Mouse (Mus musculus): Measurements from ENCODE around the gene Hspb11. TPM values are rescaled to one million over a fixed set of nuclear protein-coding genes. Genes with fewer than 3 reads are reported as not detected.

Hspb11 gene
- polyA plus RNA-seq, 2 experiments from 2014 or later: 27.9 to 34.0 TPM

- ATAC-seq: no peak
These were observed 61.0 kb downstream of the Hspb11 start for GRCm38 (mm10) chr4:107314479-107314805.

GRCm38 (mm10) chr4:107318646-107319045 lies 65.3 kb downstream of the Hspb11 start:
- ATAC-seq: no peak

GRCm38 (mm10) chr4:107321041-107321440 lies 67.6 kb downstream of the Hspb11 start:
- no peak for ATAC-seq

- no peak for ATAC-seq
These were observed 69.7 kb downstream of the Hspb11 start for GRCm38 (mm10) chr4:107323113-107323512.

GRCm38 (mm10) chr4:107328530-107328929 lies 75.1 kb downstream of the Hspb11 start:
- ATAC-seq: no peak

Other genes starting within 250 kb of the Hspb11 start
- 10 to 100 TPM; 36.0 to 43.2 TPM for gene Mrpl37, start 186.7 kb upstream of the Hspb11 start, polyA plus RNA-seq (2017; shearing (Covaris generic))
- gene Cyb5rl, start 186.6 kb upstream of the Hspb11 start, polyA plus RNA-seq (2017; shearing (Covaris generic)): 1 to 10 TPM; 6.1 to 8.5 TPM
- gene Cdcp2, start 156.7 kb upstream of the Hspb11 start, polyA plus RNA-seq (2017; shearing (Covaris generic)): not detected
- 100 to 1,000 TPM; 376 to 381 TPM for gene Tmem59, start 75.2 kb upstream of the Hspb11 start, polyA plus RNA-seq (2017; shearing (Covaris generic))
- 10 to 100 TPM in 1 of 2 experiments, 1 to 10 TPM in 1; 9.8 to 20.5 TPM for gene Tceanc2, start 74.5 kb upstream of the Hspb11 start, polyA plus RNA-seq (2017; shearing (Covaris generic))
- under 1 TPM; 0.30 to 0.47 TPM for gene Ldlrad1, start 44.4 kb upstream of the Hspb11 start, polyA plus RNA-seq (2017; shearing (Covaris generic))
- 10 to 100 TPM; 22.5 to 24.6 TPM for gene Lrrc42, start 61 bp upstream of the Hspb11 start, polyA plus RNA-seq (2017; shearing (Covaris generic))
- not detected for gene Dio1, start 53.6 kb downstream of the Hspb11 start, polyA plus RNA-seq (2017; shearing (Covaris generic))
- 100 to 1,000 TPM in 1 of 2 experiments, 10 to 100 TPM in 1; 91.4 to 105 TPM for gene Yipf1, start 60.8 kb downstream of the Hspb11 start, polyA plus RNA-seq (2017; shearing (Covaris generic))
- gene Ndc1, start 114.2 kb downstream of the Hspb11 start, polyA plus RNA-seq (2017; shearing (Covaris generic)): 1 to 10 TPM; 7.0 TPM
- gene Glis1, start 181.0 kb downstream of the Hspb11 start, polyA plus RNA-seq (2017; shearing (Covaris generic)): not detected

Data from activated CD4-positive, CD25-positive, alpha-beta regulatory T cell, adult 4 months (primary cell).